Mouse (Mus musculus): ENCODE results near the gene Gm48551.
A peak's percentile ranks its signal among the peaks of the same experiment; 100 is the strongest.

Gm48551 gene

GRCm38 (mm10) chr10:81383802-81384604, at the start of gene Gm48551, which contains the start of gene Dohh:
Gene Gm48551 (plus strand): TSS chr10:81384466.
Gene Dohh (plus strand): TSS chr10:81384428.
- DNase-seq (ENCODE audit: extremely low spot score, low read depth, low spot score): peak; percentile 97

- no peak for DNase-seq (ENCODE audit: extremely low spot score, low read depth, low spot score)
Measured at GRCm38 (mm10) chr10:81335393-81336340, 48.6 kb upstream of the Gm48551 start.

GRCm38 (mm10) chr10:81336558-81336957, 47.7 kb upstream of the Gm48551 start:
- DNase-seq (ENCODE audit: extremely low spot score, low read depth, low spot score): no peak

- no peak for DNase-seq (ENCODE audit: extremely low spot score, low read depth, low spot score)
Measured at GRCm38 (mm10) chr10:81340551-81341332, 43.5 kb upstream of the Gm48551 start.

- DNase-seq (ENCODE audit: extremely low spot score, low read depth, low spot score): no peak
Measured at GRCm38 (mm10) chr10:81341333-81341949, 42.8 kb upstream of the Gm48551 start.

GRCm38 (mm10) chr10:81342686-81343505, 41.4 kb upstream of the Gm48551 start, which contains the start of gene Gipc3:
Gene Gipc3 (minus strand): TSS chr10:81343266.
- DNase-seq (ENCODE audit: extremely low spot score, low read depth, low spot score): no peak

- no peak for DNase-seq (ENCODE audit: extremely low spot score, low read depth, low spot score)
Measured at GRCm38 (mm10) chr10:81344421-81345161, 39.7 kb upstream of the Gm48551 start.

- DNase-seq (ENCODE audit: extremely low spot score, low read depth, low spot score): no peak
Measured at GRCm38 (mm10) chr10:81345162-81345534, 39.1 kb upstream of the Gm48551 start.

- no peak for DNase-seq (ENCODE audit: extremely low spot score, low read depth, low spot score)
Measured at GRCm38 (mm10) chr10:81346453-81347067, 37.7 kb upstream of the Gm48551 start.

GRCm38 (mm10) chr10:81349146-81349545, 35.1 kb upstream of the Gm48551 start:
- DNase-seq (ENCODE audit: extremely low spot score, low read depth, low spot score): no peak

- DNase-seq (ENCODE audit: extremely low spot score, low read depth, low spot score): no peak
Measured at GRCm38 (mm10) chr10:81349961-81350350, 34.3 kb upstream of the Gm48551 start.

- DNase-seq (ENCODE audit: extremely low spot score, low read depth, low spot score): peak; percentile 89
Measured at GRCm38 (mm10) chr10:81350351-81351063, 33.8 kb upstream of the Gm48551 start, which contains the start of gene Hmg20b. Gene Hmg20b (minus strand): TSS chr10:81350480.

GRCm38 (mm10) chr10:81351678-81352291, 32.5 kb upstream of the Gm48551 start:
- DNase-seq (ENCODE audit: extremely low spot score, low read depth, low spot score): no peak

GRCm38 (mm10) chr10:81354738-81355477, 29.4 kb upstream of the Gm48551 start:
- DNase-seq (ENCODE audit: extremely low spot score, low read depth, low spot score): no peak

GRCm38 (mm10) chr10:81355533-81355932, 28.7 kb upstream of the Gm48551 start:
- no peak for DNase-seq (ENCODE audit: extremely low spot score, low read depth, low spot score)

GRCm38 (mm10) chr10:81356352-81356990, 27.8 kb upstream of the Gm48551 start:
- DNase-seq (ENCODE audit: extremely low spot score, low read depth, low spot score): no peak

Data from hindlimb bud, embryonic 11.5 days (tissue).